Mouse (Mus musculus) ES-Bruce4 (cell line): ENCODE data around the gene Iapp.

Experiments used
- CTCF ChIP-seq: IDR thresholded peaks from one replicate; pipeline ENCODE4 v1.8.1; 2011; ENCODE audit warnings: low read depth, low read length
- EP300 ChIP-seq: IDR thresholded peaks from 2 replicates; pipeline ENCODE4 v1.6.1; 2011; ENCODE audit warnings: low read depth, low read length; ENCODE audit not compliant: insufficient read depth
- POLR2A ChIP-seq: IDR thresholded peaks from one replicate; pipeline ENCODE4 v1.8.1; 2011; ENCODE audit warnings: low read length; ENCODE audit not compliant: insufficient read depth

DNA sequence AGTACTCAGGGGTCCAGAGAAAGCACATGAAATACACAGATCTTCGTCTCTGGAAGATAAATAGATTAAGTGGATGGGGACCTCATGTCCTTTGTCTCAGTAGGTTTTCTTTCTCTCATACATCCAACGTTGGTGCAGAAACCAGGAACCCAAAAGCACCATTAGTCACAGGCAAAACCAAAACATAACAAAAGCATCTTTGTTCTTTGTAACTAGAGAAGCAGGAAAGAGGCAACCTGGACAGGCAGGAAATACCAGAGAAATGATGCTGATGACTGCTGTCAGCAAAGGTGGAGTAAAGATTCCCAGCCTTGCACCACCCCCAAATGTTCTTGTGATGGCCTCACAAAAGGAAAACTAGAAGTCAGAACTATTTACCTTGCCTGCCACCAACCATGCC is 41.4 kb downstream of the Iapp start:
- TF ChIP-seq POLR2A: no peak
- no peak for TF ChIP-seq CTCF
- TF ChIP-seq EP300: no peak
